Mouse (Mus musculus) megakaryocyte, embryonic 14.5 days (primary cell): ENCODE measurements at regions not wholly inside any gene's neighbourhood (a gene's known extent, or its start where the extent isn't known, plus 50 kb on each side); places are given as distances from the start of the nearest gene placed in this dataset.

Source experiments
- FLI1 ChIP-seq: IDR thresholded peaks from 2 replicates; pipeline ENCODE4 v1.6.1; 2012; ENCODE audit warnings: low read length, inconsistent platforms, mixed read lengths
- GATA1 ChIP-seq: IDR thresholded peaks from 3 replicates; pipeline ENCODE4 v1.6.1; 2012; ENCODE audit warnings: mixed read lengths, low read length, inconsistent platforms, borderline replicate concordance

GRCm38 (mm10) chr2:159014553-159014952, 219.9 kb downstream of the Dhx35 start:
- no peak for TF ChIP-seq GATA1
- TF ChIP-seq FLI1: no peak
